Mouse (Mus musculus): ENCODE measurements around the gene Slc39a11. TPM values are rescaled to one million over a fixed set of nuclear protein-coding genes. Genes with fewer than 3 reads are reported as not detected.

The Slc39a11 gene
- total RNA-seq (2021) = 10 to 100 TPM; 12.4 to 13.3 TPM
- long read RNA-seq, experiment 1, transcript Slc39a11-202 (10 exons, 2,664 nt) = major isoform, 5 of 29 reads
- long read RNA-seq, experiment 1, partial matches to known transcripts = 2 of 29 reads
- long read RNA-seq, experiment 1, other reads (novel, unspliced or antisense) = 19 of 29 reads
- long read RNA-seq, experiment 2, transcript Slc39a11-202 (10 exons, 2,664 nt) = major isoform, 6 of 24 reads
- long read RNA-seq, experiment 2, partial matches to known transcripts = 0 of 24 reads
- long read RNA-seq, experiment 2, other reads (novel, unspliced or antisense) = 16 of 24 reads

DNA sequence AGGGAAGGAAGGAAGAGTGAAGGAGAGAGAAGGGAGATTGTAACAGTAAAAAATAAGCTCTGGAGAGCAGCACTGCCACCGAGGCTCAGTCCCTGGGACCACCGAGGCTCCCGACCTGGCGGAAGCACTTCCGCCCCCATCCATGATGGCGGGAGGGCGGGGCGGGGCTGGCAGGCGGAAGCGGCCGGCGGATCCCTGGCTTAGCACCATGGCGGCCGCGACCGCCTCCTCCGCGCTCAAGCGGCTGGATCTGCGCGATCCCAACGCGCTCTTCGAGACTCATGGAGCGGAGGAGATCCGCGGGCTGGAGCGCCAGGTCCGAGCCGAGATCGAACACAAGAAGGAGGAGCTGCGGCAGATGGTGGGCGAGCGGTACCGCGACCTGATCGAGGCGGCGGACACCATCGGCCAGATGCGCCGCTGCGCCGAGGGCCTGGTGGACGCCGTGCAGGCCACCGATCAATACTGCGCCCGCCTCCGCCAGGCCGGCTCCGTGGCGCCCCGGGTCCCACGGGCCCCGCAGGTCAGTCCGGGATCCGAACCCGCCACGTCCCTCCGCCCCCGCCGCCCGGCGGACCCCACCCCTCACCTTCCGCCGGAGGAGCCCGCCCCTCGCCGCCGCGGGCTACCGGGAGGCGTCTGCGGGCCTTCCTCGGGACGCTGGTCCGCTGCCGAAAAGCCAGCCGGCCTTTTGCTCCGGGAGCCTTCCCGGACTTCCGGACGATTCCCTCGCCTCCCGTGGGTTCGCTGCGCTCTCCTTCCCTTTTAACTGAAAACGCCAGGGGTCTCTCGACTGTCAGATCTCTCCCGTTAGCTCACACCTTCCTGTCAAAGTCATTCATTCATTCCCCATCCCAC is at the start of gene Slc39a11:
Gene Slc39a11 (minus strand): TSS at position 727 of the 858 bp plus-strand sequence.
- DNase-seq (ENCODE audit: extremely low spot score in 1 of 2, low spot score in 2 of 2) = peak; percentile 63 to 69
- intact Hi-C loops (cut with DNase I) = loop anchor here (1.0 to 2.0 kb wide), 2 partner anchors 35 to 161 kb away; partner anchors contain the start of genes D11Wsu47e and Fam104a
- Histone ChIP-seq H3K4me3 (peak within 1 kb of the TSS; percentile 99), H3K27ac (peak within 1 kb of the TSS; percentile 99)
- TF ChIP-seq CTCF (IDR thresholded peaks at IDR 0.05) = no peak; the same call in 1 of the 2 replicates

DNA sequence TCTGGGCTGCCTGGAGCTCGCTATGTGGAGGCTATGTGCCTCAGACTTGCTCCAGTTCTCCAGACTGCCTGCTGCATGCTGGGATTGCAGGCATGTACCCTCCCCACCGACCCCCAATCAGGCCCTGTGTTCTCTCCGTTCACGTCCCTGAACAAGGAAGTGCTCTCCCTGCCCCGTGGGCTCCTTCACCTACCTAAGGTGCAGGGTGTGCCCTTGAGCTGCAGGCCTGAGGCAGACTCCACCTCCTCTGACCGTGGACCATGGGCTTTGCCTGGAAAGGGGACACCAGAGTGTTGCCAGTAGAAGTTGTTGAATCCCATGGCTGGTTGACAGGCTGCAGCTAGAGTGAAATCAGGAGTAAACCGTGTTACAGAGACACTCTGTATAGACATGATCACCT is 49.8 kb upstream of the Slc39a11 start:
- intact Hi-C loops (cut with DNase I) = loop anchor here (5.0 kb wide), 1 partner anchor 163 kb away; no protein-coding TSS in a partner anchor
- TF ChIP-seq CTCF (IDR thresholded peaks at IDR 0.05) = no peak
- Histone ChIP-seq H3K4me3 (no peak overlapping the region), H3K27ac (no peak overlapping the region)
- no peak for DNase-seq (ENCODE audit: extremely low spot score in 1 of 2, low spot score in 2 of 2)

DNA sequence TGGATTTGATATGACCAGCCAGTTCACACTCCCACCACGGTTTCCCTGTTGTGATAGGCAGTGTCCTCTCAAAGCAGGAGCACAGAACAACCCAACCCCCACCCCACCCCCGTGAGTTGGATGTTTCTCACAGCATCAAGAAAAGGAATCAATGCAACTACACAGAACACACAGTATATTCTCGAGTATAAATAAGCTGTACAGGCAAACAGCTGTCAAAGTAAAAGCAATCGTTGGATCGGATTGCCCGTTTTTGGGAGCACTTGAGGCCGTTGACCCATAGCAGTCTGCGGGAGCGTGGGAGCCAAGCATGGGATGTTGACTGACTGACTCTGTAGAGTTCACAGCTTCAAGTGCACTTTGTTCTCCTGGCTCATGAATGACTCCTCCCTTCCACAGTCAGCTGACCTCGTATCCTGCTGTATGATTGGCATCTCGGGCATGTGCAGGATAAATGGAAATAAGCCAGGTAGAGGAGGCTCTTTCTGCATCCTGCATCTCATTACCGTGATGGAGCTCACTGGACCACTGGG is 48.2 kb upstream of the Slc39a11 start:
- intact Hi-C loops (cut with DNase I) = no loop called here
- no peak for DNase-seq (ENCODE audit: extremely low spot score in 1 of 2, low spot score in 2 of 2)
- H3K27ac ChIP-seq = no peak overlapping the region
- TF ChIP-seq CTCF (IDR thresholded peaks at IDR 0.05) = no peak
- no peak overlapping the region for H3K4me3 ChIP-seq

DNA sequence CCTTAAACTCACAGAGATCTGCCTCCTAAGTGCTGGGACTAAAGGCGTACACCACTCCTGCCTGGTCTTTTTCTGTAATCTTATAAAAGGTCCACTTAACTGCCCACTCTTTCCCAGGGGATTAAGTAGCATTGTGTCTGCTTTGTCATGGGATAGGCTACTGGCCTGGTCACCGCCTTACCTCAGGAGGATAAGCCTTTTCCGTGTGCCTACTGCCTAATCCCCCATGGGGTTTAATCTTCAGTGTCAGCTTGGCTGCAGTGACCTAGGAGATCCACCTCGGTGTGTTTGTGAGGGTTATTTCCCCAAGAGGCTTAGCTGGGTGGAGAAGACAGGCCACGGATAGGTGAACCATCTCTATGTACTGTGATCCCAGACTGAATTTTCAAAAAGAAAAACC is 47.7 kb upstream of the Slc39a11 start:
- Histone ChIP-seq H3K27ac (no peak overlapping the region), H3K4me3 (no peak overlapping the region)
- no peak for DNase-seq (ENCODE audit: extremely low spot score in 1 of 2, low spot score in 2 of 2)
- intact Hi-C loops (cut with DNase I) = no loop called here
- TF ChIP-seq CTCF (IDR thresholded peaks at IDR 0.05) = no peak

DNA sequence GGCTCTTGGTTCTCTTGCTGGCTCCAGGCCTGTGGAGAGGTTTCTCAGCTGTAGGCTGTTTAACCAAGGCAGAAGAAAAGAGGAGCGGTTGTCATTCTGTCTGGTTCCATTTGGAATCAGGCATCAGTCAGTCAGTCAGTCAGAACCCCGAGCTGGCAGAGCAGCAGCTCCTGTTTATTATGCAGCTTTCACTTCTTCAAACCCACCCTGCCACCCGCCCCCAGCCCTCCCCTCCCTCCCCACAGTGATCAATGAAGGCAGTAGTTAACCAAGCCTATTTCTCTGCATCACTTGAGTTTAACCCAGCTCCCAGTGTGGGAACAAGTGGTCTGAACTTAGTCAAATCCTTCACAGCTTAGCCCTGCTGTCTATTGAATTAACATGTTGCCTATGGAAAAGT is 42.0 kb upstream of the Slc39a11 start:
- intact Hi-C loops (cut with DNase I) = no loop called here
- no peak for TF ChIP-seq CTCF (IDR thresholded peaks at IDR 0.05)
- DNase-seq (ENCODE audit: extremely low spot score in 1 of 2, low spot score in 2 of 2) = no peak

DNA sequence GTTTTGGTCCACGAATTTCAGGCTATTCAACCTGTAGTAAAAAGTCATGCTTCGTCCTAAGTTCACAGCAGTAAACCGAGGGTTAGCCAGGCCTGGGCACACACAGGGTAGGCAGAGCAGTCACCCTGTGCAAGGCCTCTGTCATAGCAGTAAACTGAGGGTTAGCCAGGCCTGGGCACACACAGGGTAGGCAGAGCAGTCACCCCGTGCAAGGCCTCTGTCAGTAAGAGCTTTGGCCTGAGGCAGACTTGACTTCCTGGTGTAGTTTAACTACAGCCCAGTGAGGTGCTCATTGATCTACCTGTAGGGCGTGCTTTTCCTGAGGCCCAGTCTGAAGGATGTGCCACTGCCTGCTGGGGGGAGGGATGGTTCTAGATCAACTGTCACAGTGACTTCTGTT is 41.4 kb upstream of the Slc39a11 start:
- no peak overlapping the region for H3K4me3 ChIP-seq
- no peak overlapping the region for H3K27ac ChIP-seq
- no peak for DNase-seq (ENCODE audit: extremely low spot score in 1 of 2, low spot score in 2 of 2)
- intact Hi-C loops (cut with DNase I) = no loop called here
- TF ChIP-seq CTCF (IDR thresholded peaks at IDR 0.05) = no peak

More for the DNA sequence above, 42.0 kb upstream of the Slc39a11 start:
- Histone ChIP-seq H3K27ac (no peak overlapping the region), H3K4me3 (no peak overlapping the region)

DNA sequence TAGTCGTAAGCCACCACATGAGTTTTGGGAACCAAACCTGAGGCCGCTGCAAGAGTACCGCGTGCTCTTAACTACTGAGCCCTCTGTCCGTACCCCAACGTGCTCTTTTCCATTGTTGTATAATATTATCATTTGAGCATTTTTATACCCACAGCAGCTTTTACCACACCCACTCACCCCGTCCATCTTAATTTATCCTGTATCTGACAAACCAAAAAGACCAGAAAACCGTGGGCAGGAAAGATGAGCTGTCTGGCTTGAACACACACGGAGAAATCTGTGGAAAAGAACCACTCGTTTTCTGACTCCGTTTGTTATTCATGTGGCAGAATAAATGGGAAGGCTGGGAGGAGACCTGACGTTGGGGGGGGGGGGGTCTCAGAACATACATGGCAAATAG is 40.6 kb upstream of the Slc39a11 start:
- no peak for DNase-seq (ENCODE audit: extremely low spot score in 1 of 2, low spot score in 2 of 2)
- Histone ChIP-seq H3K27ac (no peak overlapping the region), H3K4me3 (no peak overlapping the region)
- TF ChIP-seq CTCF (IDR thresholded peaks at IDR 0.05) = no peak
- intact Hi-C loops (cut with DNase I) = no loop called here

DNA sequence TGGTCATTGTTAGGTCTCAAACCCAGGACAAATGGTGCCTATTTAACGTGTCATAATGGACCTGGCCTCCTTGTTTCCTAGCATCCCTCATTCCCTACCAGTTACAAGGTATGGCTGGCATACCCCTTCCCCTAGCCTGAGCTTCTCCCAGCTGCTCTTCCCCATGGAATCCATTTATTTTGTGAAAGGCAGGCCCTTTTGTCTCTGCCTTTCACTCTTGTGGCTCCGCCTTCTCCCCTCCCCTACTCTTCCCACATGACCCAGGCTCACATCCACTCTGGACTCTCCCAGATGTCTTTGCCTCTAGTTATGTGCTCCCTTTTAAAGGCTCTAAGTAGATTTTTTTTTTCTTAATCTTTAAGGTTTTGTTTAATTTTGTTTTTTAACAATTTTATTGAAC is 37.2 kb upstream of the Slc39a11 start:
- TF ChIP-seq CTCF (IDR thresholded peaks at IDR 0.05) = no peak
- DNase-seq (ENCODE audit: extremely low spot score in 1 of 2, low spot score in 2 of 2) = no peak
- no peak overlapping the region for H3K4me3 ChIP-seq
- H3K27ac ChIP-seq = no peak overlapping the region
- intact Hi-C loops (cut with DNase I) = no loop called here

DNA sequence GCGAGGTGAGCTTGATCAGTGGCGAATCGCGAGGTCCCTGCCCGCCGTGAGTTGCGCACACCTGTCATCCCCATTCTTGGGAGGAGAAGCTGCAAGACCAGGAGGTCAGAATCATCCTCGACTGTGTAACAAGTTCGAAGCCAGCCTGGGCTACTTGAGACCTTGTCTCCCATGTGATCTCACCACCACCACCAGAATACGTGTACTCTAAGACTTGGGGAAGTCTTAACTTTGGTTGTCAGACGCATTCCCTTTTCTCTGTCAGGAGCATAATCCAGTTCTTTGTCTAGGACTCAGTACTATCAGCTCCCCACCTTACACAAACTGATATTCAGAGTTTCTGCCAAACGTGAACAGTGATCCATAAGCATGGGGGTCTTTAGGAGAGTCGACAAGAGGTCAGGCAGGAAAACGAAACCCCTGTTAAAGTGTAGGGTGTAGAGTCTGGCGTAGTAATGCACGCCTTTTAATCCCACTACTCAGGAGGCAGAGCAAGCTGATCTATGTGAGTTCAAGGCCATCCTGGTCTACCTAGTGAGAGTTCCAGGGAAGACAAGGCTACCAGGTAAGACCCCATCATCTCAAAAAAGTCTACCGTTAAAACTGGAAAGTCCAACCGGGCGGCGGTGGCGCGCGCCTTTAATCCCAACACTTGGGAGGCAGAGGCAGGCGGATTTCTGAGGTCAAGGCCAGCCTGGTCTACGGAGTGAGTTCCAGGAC is 35.0 kb upstream of the Slc39a11 start:
- intact Hi-C loops (cut with DNase I) = loop anchor here (1.0 kb wide), 1 partner anchor 36 kb away; the partner anchor contains the start of gene Cog1
- TF ChIP-seq CTCF (IDR thresholded peaks at IDR 0.05) = no peak
- H3K4me3 ChIP-seq = peak overlapping the region; percentile 75
- no peak for DNase-seq (ENCODE audit: extremely low spot score in 1 of 2, low spot score in 2 of 2)
- H3K27ac ChIP-seq = peak overlapping the region; percentile 93

DNA sequence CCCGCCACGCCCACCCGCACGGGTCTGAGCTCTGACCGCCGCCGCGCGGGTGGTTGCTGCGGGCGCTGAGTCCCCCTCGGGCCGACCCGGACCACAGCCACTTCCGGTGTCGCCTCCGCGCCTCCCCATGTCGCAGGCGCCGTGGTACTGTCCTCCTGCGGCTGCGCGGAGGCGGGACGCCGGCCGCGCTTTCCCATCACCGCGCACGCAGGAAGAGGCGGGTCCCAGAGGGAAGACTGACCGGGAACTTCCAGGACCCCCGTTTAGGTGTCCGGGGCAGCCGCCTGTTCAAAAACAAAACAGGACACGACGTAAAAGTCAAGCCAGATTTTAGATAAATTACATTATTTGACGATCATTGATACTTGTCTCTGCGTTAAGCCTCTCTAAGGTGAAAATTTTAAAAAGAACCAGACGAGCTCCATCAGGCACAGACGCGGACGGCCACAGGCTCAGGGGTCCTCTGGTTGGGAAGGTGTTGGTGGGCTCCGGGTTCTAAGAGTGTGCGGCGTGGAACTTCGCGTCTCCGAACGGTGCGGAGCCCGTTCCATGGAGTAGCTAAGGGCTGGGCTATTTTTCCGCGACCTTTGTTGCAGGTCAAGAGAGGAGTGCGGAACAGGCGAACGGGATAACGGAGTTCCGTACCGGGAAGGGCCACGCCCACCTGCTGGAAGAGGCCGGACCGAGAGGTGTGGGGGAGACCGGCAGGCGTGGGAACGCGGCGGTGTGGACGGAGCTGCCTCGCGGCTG is 34.3 kb upstream of the Slc39a11 start, which contains the start of the genes Fam104a and D11Wsu47e:
Gene Fam104a (minus strand): TSS at position 199 of the 750 bp plus-strand sequence.
Gene D11Wsu47e (plus strand): TSS at position 456 of the 750 bp plus-strand sequence.
- peak within 1 kb of the TSS; percentile 93 for H3K27ac ChIP-seq
- H3K4me3 ChIP-seq = peak within 1 kb of the TSS; percentile 75
- no peak for TF ChIP-seq CTCF (IDR thresholded peaks at IDR 0.05)
- intact Hi-C loops (cut with DNase I) = loop anchor here (1.0 kb wide), 1 partner anchor 35 kb away; the partner anchor contains the start of gene Cog1
- peak; percentile 95 for DNase-seq (ENCODE audit: extremely low spot score in 1 of 2, low spot score in 2 of 2)

DNA sequence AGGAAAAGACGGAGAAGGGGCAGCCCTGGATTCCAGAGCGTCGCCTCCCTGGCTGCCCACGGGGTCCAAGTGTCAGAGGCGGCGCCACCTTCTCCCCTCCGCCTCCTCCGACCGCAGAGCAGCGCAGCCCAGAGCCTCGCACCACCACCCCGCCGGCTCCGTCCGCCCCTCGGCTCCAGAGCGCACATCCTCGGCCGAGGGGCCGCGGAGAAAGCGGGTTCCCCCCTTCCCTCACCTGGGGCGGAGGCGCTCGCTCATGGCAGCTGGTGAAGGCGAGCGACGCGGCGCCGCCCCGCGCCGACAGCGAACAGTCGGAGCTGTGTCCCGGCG is 33.7 kb upstream of the Slc39a11 start:
- no peak for TF ChIP-seq CTCF (IDR thresholded peaks at IDR 0.05)
- Histone ChIP-seq H3K27ac (peak overlapping the region; percentile 93), H3K4me3 (peak overlapping the region; percentile 75)
- DNase-seq (ENCODE audit: extremely low spot score in 1 of 2, low spot score in 2 of 2) = no peak
- intact Hi-C loops (cut with DNase I) = no loop called here
